Mouse (Mus musculus): ENCODE data around the gene Slit1. TPM values are rescaled to one million over a fixed set of nuclear protein-coding genes. Genes with fewer than 3 reads are reported as not detected.

Slit1 gene
- 100 to 1,000 TPM in 17 of 26 experiments, 10 to 100 TPM in 9; 28.1 to 163 (median 110) TPM for total RNA-seq (2018; cell fraction: chromatin; rRNA removed)
- 1 to 10 TPM; 1.9 to 8.5 (median 4.2) TPM for total RNA-seq (2018; cell fraction: cytosol; rRNA removed)
- 10 to 100 TPM; 13.7 to 76.8 (median 31.9) TPM for total RNA-seq (2018; cell fraction: nucleus; rRNA removed)
- 1.2 to 6.7 TPM (median 3.4 TPM) in 3 replicates for polyA plus RNA-seq (2018)

DNA sequence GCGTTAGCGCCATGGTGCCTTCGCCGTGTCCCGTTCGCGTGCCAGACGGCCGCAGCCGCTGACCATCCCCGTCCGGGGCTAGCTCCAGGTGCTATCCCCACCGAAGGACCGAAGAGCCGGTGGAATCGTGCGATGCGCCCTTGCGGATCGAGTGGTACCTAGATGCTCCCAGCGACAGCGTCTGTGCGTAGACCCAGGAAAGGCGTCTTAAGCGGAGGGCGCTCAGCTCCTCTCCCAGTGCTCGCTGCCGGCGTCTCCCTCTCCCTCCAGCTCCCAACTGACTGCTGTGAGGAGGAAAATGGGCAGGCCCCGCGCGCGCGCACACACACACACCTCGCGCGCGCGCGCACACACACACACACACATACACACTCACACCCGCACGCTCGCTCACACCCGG, at the start of gene Slit1:
Gene Slit1 (minus strand): TSS at position 270 of the 400 bp plus-strand sequence.
- H3K79me2 ChIP-seq (ENCODE audit: inconsistent target) = no peaks in the 10 kb centered on the region
- H3K27ac ChIP-seq = no peak within 1 kb of the TSS
- 17% methylated on average over 30 of the region's 44 CpGs for WGBS (ENCODE audit: missing documents)
- H3K4me3 ChIP-seq (ENCODE audit: inconsistent target) = no peak within 1 kb of the TSS
- peaks cover 20% of the 10 kb centered on the region; the same call in 1 of the 2 replicates for H3K36me3 ChIP-seq (ENCODE audit: inconsistent target)

DNA sequence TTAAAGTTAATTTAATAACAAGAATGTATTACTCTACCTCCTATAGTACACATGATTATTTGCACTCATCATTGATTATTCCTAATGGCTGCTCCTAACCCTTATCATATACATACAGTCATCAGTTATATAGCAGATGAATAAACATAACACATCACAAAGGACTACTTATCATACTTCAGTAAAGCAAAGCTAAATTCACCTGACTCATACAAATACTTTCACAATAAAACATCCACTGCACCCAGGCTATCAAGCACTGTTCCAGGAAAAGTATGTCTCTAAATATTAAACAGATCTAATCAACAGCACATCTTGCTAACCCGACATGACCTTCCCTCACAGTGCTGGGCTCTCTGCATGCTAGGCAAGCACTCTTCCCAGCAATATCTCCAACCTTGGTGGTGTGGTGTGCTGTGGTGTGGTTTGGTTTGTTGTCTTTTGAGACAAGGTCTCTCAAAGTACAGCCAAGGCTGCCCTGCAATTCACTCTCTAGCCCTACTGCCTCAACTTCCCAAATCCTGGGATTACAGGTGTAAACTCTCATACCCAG, 49.5 kb upstream of the Slit1 start:
- 93% methylated on average over 1 of the region's 1 CpGs for WGBS (ENCODE audit: missing documents)
- H3K4me3 ChIP-seq (ENCODE audit: inconsistent target) = no peak overlapping the region
- H3K27ac ChIP-seq = no peak overlapping the region
- H3K79me2 ChIP-seq (ENCODE audit: inconsistent target) = peaks cover 54% of the 10 kb centered on the region
- no peaks in the 10 kb centered on the region for H3K36me3 ChIP-seq (ENCODE audit: inconsistent target)

DNA sequence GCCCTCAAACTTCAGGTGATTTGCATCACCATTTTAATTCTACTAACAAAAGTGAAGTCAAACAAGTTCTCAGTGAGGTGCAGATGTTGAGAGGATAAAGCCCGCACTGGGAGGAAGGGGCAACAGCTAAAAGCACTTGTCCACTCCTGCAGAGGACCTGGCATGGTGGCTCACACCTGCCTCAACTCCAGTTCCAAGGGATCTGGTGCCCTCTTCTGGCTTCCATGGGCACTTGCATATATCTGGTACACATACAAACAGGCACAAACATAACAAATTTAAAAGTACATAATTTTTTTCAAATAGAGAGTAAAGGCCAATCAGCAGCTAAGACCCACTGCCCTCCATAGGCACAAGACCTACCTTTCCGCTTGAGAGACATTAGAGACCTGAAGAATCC, 47.9 kb upstream of the Slit1 start:
- no peaks in the 10 kb centered on the region for H3K36me3 ChIP-seq (ENCODE audit: inconsistent target)
- WGBS (ENCODE audit: missing documents) = 100% methylated on average over 2 of the region's 2 CpGs
- H3K4me3 ChIP-seq (ENCODE audit: inconsistent target) = no peak overlapping the region
- H3K27ac ChIP-seq = no peak overlapping the region
- H3K79me2 ChIP-seq (ENCODE audit: inconsistent target) = peaks cover 51% of the 10 kb centered on the region

DNA sequence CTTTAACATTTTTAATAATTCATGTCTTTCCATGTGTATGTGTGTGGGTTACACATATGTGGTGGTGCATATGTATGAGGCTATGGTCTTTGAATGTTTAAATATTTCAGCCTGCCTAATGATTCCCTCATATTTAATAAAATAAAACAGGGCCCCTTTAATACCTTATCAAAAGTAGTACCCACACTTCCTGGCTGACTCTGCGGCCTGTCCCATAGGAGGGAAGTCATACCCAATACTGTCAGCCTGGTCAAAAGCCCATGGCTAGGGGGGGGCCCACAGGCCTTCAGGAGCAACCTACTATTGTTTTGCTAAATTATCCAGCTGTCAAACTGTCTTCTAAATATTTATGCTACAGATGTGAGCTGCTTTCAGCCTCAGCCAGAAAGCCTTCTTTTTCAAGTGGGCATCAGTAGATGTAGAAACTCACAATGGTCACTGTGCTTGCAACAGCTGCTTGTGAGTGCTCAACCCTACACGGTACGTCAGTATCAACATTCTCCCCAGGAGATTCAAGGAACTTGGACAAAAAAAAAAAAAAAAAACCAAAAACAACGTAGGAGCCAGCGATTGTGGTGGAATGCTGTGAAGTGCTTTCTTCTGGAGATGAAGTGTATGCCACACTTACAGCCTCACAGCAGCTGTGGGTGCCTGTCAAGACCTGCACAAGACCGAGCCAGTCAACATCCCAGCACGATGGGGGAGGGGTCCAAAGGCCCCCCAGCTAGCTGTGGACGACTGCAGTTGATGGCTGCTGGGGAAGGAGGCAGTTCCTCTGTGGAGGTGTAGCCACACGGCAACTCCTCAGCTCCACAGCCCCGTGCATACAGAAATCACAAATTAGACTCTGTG, 45.9 kb upstream of the Slit1 start:
- Histone ChIP-seq H3K4me3 (ENCODE audit: inconsistent target) (no peak overlapping the region), H3K79me2 (ENCODE audit: inconsistent target) (peaks cover 33% of the 10 kb centered on the region), H3K36me3 (ENCODE audit: inconsistent target) (no peaks in the 10 kb centered on the region), H3K27ac (no peak overlapping the region)
- 83% methylated on average over 10 of the region's 10 CpGs for WGBS (ENCODE audit: missing documents)

DNA sequence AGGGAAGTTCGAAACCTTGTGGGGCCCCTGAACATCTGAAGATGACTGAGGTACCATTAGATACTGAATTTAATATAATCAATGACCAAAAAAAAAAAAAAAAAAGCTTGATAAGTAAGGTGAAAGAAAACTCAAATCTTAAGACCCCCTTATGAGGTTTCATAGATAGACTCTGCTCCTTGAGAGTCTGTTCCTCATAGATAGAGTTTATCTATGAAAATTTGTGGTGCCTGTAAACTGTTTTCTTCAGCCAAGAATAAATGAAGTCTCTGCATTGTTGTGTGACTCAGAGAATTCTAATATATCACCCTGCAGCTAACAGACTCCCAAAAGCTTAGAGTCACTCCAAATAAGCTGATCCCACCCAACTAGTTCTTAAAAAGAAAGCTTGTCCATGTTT, 43.4 kb upstream of the Slit1 start:
- WGBS (ENCODE audit: missing documents) = 91% methylated on average over 1 of the region's 1 CpGs
- H3K4me3 ChIP-seq (ENCODE audit: inconsistent target) = no peak overlapping the region
- no peaks in the 10 kb centered on the region for H3K36me3 ChIP-seq (ENCODE audit: inconsistent target)
- no peak overlapping the region for H3K27ac ChIP-seq
- peaks cover 9% of the 10 kb centered on the region; the same call in 1 of the 2 replicates for H3K79me2 ChIP-seq (ENCODE audit: inconsistent target)

DNA sequence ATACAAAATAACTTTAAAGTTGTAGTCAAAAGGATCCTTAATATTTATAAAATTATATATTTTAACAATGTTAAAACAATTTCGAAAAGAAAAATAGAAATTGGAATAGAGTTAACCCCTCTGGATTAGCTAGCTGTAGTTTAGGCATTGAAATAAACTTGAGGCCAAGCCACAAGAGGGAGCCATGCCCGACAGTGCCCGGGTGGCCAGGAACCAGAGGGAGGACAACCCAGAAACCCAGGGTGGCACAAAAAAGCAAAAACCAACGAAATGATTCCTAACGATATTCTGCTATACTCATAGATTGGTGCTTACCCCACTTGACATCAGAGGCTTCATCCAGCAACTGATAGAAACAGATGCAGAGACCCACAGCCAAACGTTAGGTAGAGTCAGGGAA, 34.0 kb upstream of the Slit1 start:
- Histone ChIP-seq H3K4me3 (ENCODE audit: inconsistent target) (no peak overlapping the region), H3K79me2 (ENCODE audit: inconsistent target) (peaks cover 14% of the 10 kb centered on the region), H3K27ac (peak overlapping the region; percentile 100), H3K36me3 (ENCODE audit: inconsistent target) (no peaks in the 10 kb centered on the region)
- 80% methylated on average over 6 of the region's 6 CpGs for WGBS (ENCODE audit: missing documents)

DNA sequence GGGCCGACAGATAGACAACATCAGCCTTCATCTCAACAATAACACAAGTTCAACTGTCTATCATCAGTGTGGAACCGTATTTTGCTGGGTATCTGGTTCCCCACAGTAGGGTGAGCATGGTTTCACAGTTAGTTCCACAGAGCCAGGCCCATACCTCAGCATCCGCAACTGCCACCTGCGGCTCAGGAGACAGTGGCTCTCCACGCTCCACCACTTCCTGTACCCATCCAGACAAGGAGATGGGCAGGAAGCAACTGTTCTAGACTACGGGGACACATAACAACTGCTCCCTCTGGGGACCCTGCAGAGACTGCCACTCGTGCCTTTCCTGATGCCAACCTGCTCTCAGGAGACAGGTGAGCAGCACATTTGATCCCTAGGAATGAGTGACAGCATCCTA, 25.2 kb upstream of the Slit1 start:
- WGBS (ENCODE audit: missing documents) = 90% methylated on average over 7 of the region's 7 CpGs
- H3K36me3 ChIP-seq (ENCODE audit: inconsistent target) = peaks cover 35% of the 10 kb centered on the region
- H3K4me3 ChIP-seq (ENCODE audit: inconsistent target) = peak overlapping the region; percentile 3; the same call in 1 of the 2 replicates

DNA sequence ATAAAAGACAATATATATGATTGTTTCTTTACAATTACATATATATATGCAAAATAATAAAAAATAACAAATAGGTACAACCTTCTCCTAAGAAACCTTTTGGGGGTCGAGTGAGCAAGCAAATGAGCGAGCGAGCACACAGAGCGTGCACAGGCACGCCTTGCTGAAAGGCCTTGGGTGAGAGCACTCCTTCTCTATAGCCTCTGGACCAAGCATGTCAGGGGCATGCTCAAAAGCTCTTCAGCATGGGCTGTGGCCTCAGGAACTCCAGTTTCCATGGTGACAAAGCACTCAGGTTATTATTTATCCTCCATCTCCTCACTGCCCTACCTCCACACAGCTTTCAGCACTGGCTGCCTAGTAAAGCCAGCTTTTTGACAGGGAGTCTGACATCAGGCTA, 23.2 kb upstream of the Slit1 start:
- H3K79me2 ChIP-seq (ENCODE audit: inconsistent target) = peaks cover 72% of the 10 kb centered on the region
- H3K4me3 ChIP-seq (ENCODE audit: inconsistent target) = no peak overlapping the region
- 92% methylated on average over 5 of the region's 5 CpGs for WGBS (ENCODE audit: missing documents)
- peak overlapping the region; percentile 19; the same call in 1 of the 2 replicates for H3K27ac ChIP-seq
- peaks cover 56% of the 10 kb centered on the region for H3K36me3 ChIP-seq (ENCODE audit: inconsistent target)

More for the DNA sequence above, 25.2 kb upstream of the Slit1 start:
- H3K79me2 ChIP-seq (ENCODE audit: inconsistent target) = peaks cover 87% of the 10 kb centered on the region
- H3K27ac ChIP-seq = no peak overlapping the region; the same call in 1 of the 2 replicates

DNA sequence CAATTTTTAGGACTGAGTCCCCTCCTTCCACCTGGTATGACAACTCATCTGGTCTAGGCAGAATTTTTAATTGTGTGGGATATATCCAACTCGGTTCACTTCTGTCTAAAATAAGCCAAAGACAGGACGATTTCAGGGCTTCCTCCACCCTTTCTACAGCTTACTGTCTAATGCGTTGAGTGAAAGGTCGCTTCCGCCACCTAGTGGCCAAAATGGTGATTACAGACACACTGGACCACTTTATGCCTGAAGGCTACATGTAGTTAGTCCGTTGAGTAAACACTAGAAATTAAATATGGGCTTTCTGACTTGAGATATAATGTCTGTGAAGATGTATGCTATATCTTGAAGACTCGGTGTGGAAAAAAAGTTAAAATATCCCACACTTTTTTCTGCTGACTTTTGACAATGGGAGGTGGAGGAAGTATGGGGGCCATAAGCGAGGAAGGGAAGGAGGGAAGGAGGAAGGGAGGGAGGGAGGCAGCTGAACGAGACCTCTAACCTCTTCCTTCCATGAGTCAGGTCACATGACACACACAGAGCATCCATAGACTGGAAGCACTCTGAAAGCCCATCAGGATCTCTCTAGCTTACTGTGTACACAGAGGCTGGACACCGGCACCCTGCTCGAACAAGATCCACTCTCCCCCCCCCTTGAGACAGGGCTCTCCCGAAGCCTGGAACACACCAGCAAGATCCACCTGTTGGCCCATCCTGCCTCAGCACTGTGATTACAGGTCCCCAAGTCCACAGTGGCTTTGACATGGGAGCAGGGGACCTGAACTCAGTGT, 20.6 kb upstream of the Slit1 start:
- 24% methylated on average over 12 of the region's 12 CpGs for WGBS (ENCODE audit: missing documents)
- peak overlapping the region; percentile 50 for H3K27ac ChIP-seq
- peaks cover 64% of the 10 kb centered on the region for H3K36me3 ChIP-seq (ENCODE audit: inconsistent target)
- H3K4me3 ChIP-seq (ENCODE audit: inconsistent target) = no peak overlapping the region
- H3K79me2 ChIP-seq (ENCODE audit: inconsistent target) = peaks cover 52% of the 10 kb centered on the region

DNA sequence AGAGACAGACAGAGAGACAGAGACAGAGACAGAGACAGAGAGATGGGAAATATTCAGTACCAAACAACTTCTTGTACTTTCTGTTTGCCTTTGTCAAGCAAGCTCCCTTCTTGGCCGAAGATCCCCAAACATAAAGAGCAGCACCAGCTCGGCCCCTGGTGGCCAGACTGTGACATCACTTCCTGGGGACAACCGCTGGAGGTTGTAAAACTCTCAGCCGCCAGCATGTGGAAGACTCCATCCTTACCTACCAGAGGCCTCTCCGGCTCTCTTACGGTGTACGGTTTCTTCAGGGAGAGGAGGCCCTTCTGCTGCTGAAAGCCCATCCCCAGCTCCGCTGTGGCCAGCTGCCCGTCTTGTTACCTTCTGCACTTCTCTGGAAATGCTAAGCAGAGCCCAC, 18.1 kb upstream of the Slit1 start:
- WGBS (ENCODE audit: missing documents) = 77% methylated on average over 9 of the region's 9 CpGs
- Histone ChIP-seq H3K79me2 (ENCODE audit: inconsistent target) (peaks cover 32% of the 10 kb centered on the region), H3K4me3 (ENCODE audit: inconsistent target) (no peak overlapping the region), H3K36me3 (ENCODE audit: inconsistent target) (peaks cover 55% of the 10 kb centered on the region), H3K27ac (no peak overlapping the region)

DNA sequence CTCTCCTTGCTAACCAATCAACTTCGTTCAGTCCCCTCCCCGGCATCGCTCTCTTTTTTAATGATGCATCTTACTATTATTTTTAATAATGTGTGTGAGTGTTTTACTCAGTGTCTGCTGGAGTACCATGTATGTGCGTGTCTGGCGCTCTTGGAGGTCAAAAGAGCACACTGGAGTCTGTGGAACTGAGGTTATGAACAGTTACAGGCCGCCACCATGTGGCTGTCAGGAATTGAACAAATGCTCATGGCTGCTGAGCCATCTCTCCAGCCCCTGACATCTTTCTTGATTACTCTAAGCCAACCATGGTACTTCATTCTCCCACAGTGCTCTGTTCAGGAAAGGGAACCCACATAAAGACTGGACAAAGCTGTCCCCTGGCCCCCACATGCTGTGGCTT, 16.3 kb upstream of the Slit1 start:
- Histone ChIP-seq H3K4me3 (ENCODE audit: inconsistent target) (no peak overlapping the region), H3K36me3 (ENCODE audit: inconsistent target) (peaks cover 49% of the 10 kb centered on the region), H3K79me2 (ENCODE audit: inconsistent target) (peaks cover 17% of the 10 kb centered on the region; the same call in 1 of the 2 replicates), H3K27ac (no peak overlapping the region)
- 95% methylated on average over 6 of the region's 6 CpGs for WGBS (ENCODE audit: missing documents)

DNA sequence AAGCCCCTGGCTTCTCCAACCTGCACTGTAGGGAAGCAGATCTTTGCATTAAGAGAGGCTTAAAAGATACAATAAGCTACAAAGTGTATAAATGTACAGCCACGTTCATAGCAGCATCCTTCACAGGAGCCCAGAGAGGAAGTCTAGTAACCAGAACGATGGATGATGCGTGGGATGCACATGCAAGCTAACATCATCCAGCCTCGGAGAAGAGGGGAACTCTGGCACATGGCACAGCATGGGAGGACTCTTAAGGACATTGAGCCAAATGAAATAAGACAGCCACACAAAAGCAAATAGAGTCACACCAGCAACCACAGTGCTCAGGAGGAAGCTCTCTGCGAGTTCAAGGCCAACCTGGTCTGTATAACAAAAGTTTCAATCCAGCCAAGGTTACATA, 15.8 kb upstream of the Slit1 start:
- Histone ChIP-seq H3K4me3 (ENCODE audit: inconsistent target) (no peak overlapping the region), H3K27ac (no peak overlapping the region), H3K36me3 (ENCODE audit: inconsistent target) (peaks cover 49% of the 10 kb centered on the region), H3K79me2 (ENCODE audit: inconsistent target) (peaks cover 17% of the 10 kb centered on the region; the same call in 1 of the 2 replicates)
- 95% methylated on average over 3 of the region's 5 CpGs for WGBS (ENCODE audit: missing documents)

DNA sequence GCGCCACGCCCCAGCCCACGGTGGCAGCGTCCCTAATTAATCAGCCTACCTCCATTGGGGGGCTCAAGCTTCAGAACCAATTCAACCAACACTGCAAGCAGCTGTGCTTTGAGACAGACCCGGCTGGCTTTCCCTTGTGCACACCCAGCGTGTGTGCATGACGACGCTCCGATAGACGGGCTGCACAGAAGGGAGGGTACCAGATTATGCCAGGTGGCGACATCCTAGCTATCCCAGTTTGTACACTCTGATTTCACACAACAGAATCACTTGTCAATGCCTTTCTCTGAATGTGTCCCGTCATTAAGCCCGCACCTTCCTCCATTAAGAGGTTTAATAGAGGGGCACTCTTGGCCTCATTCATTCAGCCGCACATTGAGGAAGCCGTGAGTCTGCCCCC, 11.3 kb upstream of the Slit1 start:
- peaks cover 10% of the 10 kb centered on the region; the same call in 1 of the 2 replicates for H3K79me2 ChIP-seq (ENCODE audit: inconsistent target)
- H3K36me3 ChIP-seq (ENCODE audit: inconsistent target) = peaks cover 21% of the 10 kb centered on the region
- no peak overlapping the region for H3K4me3 ChIP-seq (ENCODE audit: inconsistent target)
- 91% methylated on average over 14 of the region's 15 CpGs for WGBS (ENCODE audit: missing documents)
- no peak overlapping the region for H3K27ac ChIP-seq

DNA sequence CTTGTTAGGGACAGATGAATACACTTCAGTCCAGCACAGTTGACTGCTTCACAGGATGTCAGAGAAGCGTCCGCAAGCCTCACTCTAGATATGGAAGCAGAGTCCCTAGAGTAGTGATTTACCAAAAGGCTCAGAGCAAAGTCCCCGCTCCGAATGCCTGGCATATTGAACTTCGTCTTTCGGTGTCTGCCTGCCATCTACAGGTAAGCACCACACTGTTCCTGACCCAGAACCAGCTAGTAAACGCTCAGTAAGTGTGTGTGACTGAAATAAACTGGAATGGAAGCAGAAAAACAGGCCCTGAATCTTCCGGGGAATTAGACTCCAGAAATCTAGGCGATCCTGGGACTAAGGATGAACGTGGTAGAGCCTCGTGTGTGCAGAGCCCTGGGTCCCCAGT, 8.4 kb upstream of the Slit1 start:
- no peak overlapping the region for H3K4me3 ChIP-seq (ENCODE audit: inconsistent target)
- WGBS (ENCODE audit: missing documents) = 87% methylated on average over 8 of the region's 11 CpGs
- peaks cover 14% of the 10 kb centered on the region; the same call in 1 of the 2 replicates for H3K36me3 ChIP-seq (ENCODE audit: inconsistent target)
- H3K27ac ChIP-seq = no peak overlapping the region
- no peaks in the 10 kb centered on the region for H3K79me2 ChIP-seq (ENCODE audit: inconsistent target)

All from macrophage (primary cell).